Mouse (Mus musculus): ENCODE results near the gene Syk. TPM values are rescaled to one million over a fixed set of nuclear protein-coding genes. Genes with fewer than 3 reads are reported as not detected.
A peak's percentile ranks its signal among the peaks of the same experiment; 100 is the strongest.

The Syk gene
- total RNA-seq, 2 experiments from 2014 or later: 2.3 to 3.4 TPM

DNA sequence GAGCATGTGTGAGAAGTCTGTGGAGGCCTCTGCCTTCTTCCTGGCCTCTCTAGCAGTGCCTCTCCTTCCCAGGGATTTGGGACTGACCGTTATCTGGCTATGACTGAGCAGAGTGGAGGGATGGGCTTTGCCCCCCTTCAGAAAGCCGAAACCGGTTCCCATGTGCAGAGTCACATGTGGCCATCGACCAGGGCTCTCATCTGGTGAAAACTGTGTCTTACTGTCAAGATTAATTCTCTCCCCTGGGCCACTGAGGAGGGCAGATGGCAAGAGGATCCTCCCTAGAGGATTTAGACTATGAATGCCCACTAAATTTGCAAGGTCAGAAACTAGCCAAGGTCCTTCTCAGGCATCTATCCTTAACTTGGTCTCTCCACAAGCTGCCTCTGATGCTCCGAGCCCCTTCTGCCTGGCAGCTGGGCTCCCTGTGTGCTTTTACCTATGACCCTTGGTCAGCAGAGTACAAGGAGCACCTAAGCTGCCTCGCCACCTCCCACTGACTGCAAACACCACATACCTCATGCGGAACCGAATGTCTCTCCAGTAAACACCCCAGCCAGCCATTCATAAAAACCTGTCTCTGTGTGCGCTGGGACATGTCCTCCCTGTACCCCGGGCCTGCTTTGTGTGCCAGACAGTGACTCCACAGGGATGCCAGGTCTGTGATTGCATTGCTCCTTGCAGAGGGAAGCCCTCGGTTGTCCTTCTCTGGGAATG is 65.2 kb downstream of the Syk start:
- no peak for DNase-seq (ENCODE audit: low spot score in 2 of 2)

DNA sequence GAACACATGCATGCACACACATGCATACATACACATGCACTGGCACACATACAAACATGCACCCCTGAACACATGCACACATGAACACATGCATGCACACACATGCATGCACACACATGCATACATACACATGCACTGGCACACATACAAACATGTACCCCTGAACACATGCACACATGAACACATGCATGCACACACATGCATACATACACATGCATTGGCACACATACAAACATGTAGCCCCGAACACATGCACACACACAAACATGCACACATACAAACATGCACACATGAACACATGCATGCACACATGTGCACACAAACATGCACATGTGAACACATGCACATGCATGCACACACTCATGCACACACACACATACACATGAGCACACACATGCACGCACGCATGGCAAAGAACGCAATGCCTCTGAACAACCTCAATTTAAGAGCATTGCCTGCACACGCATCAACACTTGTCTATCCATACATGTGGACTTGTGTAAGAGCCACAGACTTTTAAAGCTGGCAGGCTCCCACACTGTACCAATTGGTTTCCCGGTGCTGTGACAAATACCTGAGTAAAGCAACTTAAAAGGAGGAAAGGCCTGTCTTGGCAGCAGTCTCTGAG is 66.9 kb downstream of the Syk start:
- DNase-seq (ENCODE audit: low spot score in 2 of 2): no peak

DNA sequence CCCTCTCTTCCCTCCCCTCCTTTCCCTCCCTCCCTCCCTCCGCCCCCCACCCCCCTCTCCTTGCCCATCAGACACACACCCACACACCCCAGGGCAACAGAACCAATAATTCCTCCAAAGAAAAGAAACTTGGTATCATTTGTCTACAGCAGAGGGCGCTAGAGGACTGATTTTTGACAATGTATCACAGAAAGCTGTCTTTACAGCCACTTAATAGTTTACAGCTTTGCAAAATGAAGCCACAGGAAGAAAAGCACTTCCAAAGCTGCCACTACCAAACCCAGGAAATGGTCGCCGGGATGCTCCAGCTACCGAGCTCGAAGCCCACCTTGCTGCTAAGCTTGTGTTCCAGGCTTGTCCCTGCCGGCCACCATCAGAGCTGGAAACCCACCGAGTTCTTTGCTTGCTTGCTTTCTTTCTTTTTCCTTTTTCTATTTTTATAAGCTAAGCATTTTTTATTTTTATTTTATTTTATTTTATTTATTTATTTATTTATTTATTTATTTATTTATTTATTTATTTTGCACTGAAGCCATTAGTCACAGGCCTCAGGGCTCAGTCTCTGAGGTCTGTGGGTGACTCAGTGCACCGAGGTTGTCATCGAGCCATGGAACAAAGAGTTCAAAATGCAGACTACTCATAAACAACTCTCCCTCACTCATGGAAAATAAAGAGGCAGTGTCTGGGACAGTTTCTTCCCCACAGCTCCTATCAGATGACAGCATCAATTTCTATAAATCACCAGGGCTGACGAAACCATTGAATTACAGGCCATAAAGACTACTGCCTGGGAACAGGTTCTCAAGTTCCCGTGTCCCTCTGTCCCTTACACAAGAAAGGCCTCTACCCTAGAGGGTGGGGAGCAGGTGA is 68.6 kb downstream of the Syk start:
- DNase-seq (ENCODE audit: low spot score in 2 of 2): peak; percentile 34 to 76

DNA sequence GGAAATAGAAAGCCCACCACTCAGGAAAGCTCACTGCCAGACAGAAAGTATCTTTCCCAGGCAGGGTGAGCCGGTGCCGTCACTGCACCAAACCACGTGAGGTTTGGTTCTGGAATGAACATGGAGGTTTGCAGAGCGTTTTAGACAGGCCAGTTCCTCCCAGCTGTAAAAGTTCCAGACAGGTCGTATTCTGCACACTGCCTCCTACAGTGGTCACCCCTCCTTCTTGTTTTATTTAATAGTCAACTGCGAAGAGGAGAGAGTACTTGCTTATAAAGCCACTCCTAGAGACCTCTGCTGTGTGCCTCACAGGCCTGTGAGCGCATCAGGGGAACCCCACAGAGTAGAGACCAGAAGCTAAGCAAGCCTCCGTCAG is 69.3 kb downstream of the Syk start:
- DNase-seq (ENCODE audit: low spot score in 2 of 2): no peak

DNA sequence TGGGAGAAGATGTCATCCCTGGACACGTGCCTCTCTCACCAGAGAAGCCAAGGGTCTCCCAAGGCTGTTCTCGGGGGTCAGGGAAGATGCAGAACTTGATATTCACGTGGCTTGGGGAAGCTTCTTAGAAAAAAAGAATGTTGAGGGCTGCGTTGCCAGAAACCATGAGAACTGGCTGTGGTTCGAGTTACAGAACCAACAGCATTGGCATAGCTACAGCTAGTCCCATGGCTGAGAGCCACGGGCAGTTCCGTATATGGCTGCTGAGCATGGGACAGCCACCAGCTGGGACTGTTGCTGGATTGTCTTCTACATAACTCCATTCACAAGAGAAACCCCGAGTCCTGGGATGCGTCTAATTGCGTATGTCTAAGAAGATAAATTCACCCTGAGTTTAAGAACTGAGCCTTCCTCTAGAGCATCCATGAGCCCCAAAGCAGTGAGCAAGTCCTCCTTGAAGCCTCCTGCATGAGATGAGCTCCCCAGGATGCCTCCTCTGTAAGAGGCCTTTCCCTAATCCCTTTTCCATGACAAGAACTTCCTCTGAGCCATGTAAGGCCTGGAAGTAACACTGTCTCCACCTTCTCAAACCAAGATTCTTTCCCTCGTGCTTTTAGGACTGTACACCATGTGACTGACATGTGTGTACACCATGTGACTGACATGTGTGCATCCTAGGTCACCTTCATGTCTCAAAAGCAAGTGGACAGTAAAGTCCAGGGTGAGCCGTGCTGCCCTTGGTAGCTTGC is 71.3 kb downstream of the Syk start:
- no peak for DNase-seq (ENCODE audit: low spot score in 2 of 2)

DNA sequence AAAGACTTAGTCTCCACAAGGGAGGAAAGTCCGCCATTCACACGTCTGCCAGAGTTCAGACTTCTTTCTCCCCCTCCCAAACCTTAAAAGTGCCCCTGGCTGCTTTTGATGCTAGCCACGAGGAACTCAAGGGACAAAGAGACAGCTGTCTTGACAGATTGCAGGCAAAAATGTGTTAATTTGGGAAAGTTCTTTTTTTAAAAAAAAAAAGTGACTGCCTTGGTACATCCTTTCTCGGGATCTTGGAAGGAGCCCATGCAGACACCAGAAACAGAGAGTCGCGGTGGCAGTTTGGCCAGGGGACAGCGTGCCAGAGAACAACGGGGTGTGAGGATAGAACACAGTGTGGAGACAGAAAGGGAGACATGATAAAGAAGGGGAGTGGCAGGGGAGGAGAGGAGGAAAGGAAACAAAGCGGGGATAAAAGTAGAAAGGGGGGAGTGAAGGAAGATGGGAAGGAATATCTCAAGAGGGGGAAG is 71.9 kb downstream of the Syk start:
- no peak for DNase-seq (ENCODE audit: low spot score in 2 of 2)

DNA sequence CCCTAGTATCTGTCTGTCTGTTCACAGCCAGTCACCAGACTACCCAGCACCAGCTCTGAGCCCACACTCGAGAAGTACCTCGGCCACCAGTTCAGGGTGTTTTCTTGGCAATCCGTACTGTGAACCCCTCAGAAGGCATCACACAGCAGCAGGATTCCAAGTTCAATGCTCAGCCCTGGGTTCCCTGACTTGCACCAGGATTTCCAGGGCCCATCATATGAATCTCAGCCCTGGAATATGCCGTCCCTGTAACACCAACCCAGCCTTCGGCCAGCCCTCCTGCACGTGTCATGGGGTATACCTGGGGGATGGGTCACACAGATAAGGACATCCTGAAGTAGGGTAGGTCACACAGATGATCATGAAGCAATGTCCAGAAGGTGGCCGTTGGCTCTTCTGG is 75.0 kb downstream of the Syk start:
- DNase-seq (ENCODE audit: low spot score in 2 of 2): no peak

DNA sequence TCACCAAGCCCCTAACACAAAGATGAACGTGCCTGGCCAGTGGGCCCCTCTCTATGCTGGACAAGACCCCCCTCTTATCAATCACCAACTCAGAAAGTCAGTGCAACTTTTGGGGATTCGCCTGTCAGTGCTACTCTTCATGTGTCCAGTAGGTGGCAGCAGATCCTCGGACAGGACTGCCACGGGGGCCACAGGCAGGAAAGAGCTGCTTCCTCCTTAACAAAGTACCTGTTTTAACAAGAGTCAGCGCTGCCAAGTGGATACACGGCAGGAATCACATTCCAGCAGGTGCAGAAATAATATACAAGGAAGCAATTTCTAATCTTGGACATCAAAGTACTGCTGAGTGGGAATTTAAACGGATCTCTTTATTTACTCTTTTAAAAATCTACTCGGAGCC is 75.5 kb downstream of the Syk start:
- DNase-seq (ENCODE audit: low spot score in 2 of 2): peak; percentile 58 to 66

DNA sequence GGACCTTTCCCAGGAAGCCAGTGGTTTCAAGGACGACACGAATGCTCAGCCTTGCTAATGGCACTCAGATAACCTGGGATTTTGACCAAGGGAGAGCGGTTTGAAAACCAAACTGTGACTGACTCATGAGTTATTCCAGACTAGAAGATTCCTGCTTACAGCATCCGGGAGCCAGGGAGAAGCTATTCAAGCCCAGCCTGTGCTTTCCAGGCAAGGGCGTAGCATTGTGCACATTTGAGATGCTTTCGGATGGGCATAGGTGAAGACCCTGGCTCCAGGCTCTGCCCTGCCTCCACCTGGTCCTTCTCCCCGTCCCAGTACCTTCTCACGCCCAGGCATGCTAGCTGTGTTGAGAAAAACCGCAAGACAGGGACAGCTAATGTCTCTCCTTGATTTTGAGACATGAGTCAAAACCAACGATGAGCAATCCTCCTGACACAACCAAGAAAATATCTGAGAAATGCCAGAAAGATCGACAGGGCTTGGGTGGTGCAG is 76.2 kb downstream of the Syk start:
- no peak for DNase-seq (ENCODE audit: low spot score in 2 of 2)

DNA sequence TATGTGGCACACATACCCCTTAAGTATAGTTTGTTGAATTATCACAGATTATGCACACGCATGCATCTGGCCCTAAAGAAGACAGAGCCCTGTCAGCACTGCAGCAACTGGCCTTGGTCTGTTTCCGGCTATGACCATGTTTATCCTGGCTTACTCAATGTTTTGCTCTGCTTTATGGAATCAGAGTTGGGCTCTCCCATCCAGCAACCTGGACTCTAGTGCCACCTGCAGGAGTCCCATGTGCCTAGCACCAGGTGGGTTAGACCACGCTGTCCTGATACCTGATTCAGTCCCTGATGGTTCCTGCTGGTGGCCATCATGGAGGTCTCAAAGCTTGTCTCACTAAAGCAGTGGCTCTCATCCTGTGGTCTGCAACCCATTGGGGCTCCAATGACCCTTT is 86.9 kb downstream of the Syk start:
- no peak for DNase-seq (ENCODE audit: low spot score in 2 of 2)

DNA sequence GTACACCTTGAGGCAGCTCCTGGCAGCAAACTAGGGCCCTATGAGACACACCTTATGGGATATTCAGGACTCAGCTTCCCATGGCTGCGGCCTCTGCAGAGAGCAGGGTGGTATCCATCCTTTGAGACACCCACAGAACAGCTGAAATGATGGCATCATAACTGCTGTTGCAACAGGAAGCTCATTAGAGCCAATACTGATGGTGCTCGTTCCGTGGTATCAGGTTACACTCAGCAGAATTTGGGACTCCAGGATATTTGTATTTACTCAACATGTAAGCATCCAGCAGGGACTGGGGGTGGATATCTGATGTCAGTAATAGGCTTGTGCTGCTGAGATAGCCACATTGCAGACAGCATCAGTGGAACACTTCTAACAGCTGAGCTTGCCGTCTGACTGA is 90.3 kb downstream of the Syk start:
- no peak for DNase-seq (ENCODE audit: low spot score in 2 of 2)

DNA sequence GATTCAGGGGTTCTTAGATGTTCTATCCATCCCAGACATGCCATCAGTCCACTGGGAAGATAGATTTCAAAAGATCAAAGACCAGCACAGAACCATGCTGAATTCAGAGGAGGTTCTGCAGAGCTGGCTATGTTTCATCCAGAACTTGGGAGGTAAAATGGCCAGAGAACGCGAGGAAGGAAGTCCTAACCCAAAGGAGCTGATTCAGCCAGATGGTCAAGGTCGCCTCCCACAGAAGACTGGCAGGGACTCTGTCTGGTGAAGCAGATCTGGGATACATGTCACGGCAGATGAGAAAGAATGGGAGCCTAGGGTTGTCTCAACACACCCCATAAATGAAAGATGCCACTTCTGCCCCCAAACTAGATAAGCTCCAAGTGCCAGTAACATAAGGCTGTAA is 90.9 kb downstream of the Syk start:
- no peak for DNase-seq (ENCODE audit: low spot score in 2 of 2)

DNA sequence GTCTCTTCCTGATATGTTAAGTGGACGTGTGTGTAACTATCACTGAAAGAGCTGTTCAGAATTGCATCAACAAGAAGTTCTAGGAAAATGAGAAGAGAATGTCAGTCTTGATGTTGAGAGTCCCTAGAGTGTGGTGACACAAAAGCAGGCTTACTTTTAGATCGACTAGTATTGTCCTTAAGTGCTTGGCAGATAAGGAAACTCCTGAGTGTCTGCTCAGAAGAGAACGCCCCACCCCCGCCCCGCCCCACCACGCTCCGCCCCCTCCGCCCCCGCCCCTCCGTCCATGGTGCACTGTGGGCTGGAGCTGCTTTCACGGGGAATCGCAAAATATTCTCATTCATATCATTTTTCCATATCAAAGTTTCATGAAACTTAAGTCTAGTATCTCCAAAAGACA is 91.9 kb downstream of the Syk start:
- DNase-seq (ENCODE audit: low spot score in 2 of 2): no peak

DNA sequence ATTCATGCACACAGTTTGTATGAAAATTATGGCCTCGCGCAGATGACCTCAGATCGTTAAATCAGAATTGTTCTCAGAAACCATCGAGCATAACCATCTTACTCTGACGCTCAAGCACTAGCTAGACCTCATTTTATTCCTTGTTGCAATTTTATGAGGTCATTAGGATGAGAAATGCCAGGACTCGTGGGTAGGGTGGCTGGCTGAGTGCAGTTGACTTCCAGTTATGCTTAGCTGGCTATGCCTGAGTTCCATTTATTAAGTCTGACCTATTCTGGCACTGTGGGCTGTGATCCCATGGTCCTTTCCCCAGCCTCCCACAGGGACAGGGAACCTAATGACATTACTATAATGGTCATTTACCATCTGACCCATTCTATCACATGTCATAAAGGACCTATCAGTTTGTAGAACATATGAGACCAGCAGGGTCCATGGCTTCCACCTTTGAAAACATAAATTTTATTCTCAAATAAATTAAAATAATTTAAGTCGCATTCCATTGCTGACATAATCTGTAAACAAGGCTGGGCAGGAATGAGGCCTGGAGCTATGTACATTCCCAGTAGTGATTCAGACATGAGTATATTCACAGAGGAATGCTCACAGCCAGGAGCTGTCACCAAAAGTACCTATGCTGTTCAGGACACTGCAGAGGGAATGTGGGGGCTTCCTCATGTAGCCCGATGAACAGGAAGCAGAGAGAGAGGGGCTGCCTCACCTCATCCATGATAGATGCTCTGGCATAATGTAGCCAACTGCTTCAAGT is 92.7 kb downstream of the Syk start:
- no peak for DNase-seq (ENCODE audit: low spot score in 2 of 2)

DNA sequence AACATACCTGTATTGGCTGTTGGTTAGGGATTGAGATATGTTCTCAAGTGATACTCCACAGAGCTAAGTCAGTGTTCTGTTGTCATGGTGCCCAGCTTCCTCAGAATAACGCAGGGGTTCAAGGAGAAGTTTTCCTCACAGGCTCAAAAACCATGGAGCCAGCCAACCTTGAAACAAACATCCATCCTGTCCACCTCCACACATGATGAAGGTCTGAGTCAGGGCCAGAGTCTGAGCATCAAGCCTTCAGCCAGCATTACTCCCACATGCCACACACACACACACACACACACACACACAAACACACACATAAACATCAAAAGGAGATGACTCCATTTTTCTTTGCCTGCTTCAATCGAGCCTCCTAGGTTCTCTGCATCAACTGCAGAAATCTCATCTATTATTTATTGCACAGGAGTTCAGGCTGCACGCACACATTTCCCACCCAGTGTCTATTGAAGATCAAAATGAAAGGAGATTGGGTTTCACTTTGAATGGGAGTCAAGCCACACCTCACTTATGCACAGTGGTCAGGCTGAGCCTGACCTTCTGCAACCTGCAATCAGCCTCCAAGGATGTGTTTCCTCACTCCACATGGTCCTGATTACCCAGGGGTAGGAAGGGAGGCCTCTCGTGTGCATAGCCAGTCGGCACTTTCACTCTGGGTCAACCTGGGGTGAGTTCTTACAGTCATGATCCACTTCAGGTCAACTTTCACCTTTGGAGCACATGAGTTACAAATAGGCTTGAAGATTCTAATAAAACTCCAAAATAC is 93.9 kb downstream of the Syk start:
- no peak for DNase-seq (ENCODE audit: low spot score in 2 of 2)

DNA sequence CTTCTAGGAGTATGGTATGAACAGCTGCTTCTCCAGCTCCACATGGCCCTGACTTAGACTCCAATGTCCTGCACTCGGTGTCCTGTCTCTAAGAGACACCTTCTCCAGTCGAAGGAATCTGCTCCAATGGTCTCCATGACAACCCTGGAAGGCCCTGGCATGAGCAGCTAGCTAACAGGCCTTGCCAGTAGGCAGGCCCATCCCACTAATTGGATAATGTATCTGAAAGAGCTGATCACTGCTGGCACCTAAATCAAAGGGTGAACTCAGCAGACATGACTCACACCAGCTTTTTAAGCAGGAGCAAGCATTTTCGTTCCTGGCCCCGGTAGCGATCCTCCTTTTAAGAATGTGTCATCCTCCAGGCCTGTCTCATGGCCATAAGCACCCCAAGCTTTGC is 96.9 kb downstream of the Syk start:
- DNase-seq (ENCODE audit: low spot score in 2 of 2): peak; percentile 39 to 44

DNA sequence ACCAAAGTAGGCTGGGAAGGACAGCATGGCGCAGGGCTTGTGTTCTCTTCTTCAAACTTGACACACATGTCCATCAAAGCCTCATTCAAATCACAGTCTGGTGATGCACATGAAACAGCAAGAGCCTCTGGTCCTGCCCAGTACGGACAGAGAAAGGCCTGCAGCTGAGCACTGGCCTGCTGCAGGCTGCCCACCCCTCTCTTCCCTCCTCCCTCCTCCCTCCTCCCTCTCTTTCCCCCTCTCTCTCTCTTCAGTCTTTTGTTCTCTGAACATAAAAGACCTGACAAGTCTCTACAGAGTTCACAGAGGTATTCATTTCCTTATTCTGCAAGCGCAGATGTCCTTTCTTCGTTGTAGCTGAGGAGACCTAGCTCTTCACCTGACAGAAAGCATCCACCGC is 99.1 kb downstream of the Syk start:
- DNase-seq (ENCODE audit: low spot score in 2 of 2): no peak

DNA sequence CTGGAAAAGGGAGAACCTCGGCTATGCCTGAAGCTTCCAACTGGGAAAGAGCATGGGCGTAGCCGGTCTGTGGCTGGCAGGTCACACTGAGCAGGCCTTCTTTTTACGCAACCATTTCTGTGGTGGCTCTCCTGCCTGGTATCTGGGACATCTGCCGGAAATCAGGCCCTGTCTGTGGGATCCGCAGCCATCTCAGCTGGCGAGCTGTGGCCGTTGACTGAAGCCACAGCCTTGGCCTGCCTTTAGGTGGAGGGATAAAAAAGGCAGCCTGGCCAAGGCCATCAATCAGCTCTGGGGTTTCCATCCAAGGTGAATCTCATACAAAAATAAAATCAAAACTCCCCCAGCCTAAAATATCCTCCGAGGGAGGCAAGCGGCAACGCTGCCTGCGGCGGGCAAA is 107.5 kb downstream of the Syk start:
- DNase-seq (ENCODE audit: low spot score in 2 of 2): peak in 1 of 2 experiments; percentile 5

DNA sequence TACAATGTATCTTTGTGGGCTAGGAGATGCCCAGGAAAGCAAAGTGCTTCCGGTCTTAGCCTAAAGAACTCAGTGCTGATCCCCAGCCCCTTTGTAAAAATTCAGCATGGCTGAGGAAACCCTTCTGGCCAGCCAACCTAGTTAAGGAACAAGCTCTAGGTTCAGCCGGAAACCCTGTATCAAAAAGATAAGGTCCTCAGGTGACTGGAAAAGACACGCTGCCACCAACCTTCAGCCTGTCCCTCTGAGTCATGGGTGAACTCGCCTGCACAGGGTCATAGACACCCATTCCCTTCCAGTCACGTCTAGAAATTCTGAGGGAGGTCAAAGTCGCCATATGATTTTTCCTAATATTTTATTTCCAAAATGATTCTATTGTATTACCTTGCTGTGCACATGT is 109.3 kb downstream of the Syk start:
- no peak for DNase-seq (ENCODE audit: low spot score in 2 of 2)

DNA sequence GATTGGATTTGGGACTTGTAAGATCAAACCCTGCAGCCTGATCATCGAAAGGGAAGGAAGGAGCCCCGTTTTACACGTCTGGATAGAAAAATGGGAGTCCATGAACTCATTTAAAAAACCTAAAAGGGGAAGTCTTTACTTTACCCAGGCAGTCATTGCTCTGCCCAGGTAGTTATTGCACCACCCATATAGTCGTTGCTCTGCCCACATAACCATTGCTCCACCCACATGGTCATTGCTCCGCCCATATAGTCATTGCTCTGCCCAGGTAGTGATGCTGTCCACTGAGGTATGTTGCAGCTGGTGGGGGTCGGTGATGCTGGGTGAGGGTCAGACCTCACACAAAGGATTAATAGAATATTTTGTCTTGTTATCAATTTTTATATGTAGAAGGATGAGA is 111.9 kb downstream of the Syk start:
- DNase-seq (ENCODE audit: low spot score in 2 of 2): no peak
